Mouse (Mus musculus): ENCODE measurements around the gene Xylt1.

GRCm38 (mm10) chr7:117586811-117587210 is 206.0 kb downstream of the Xylt1 start:
- TF ChIP-seq CTCF (IDR thresholded peaks at IDR 0.05; ENCODE audit: borderline replicate concordance, control insufficient read depth, extremely low read depth, insufficient read depth, low read length, poor library complexity) (no peak), POLR2A (IDR thresholded peaks at IDR 0.05; ENCODE audit: control insufficient read depth, extremely low read depth, insufficient read depth, low read length, poor library complexity) (no peak)

Data from thymus, adult 2 months (tissue).